In genomic region chr11:35504051-35504450, GRCm38 (mm10) we compare ENCODE assay signal across 16 mouse cellular contexts.
"Had no signal": no experiment of that assay in that cellular context is flagged by ENCODE, and none has a peak within 500 bp of the region (broad histone marks: within the 10 kb centered on the region; RNA-seq: fewer than 3 reads in every experiment).

No protein-coding gene starts in this region.

- H3K4me3 ChIP-seq: kidney, embryonic 15.5 days; liver, embryonic 13.5 days; midbrain, embryonic 13.5 days; neural tube, embryonic 12.5 days; neural tube, embryonic 15.5 days had no signal

- ATAC-seq: midbrain, embryonic 13.5 days had no signal

- DNase-seq: kidney, adult 8-10 months; kidney, postnatal 10 days; kidney, postnatal 4 days; left cerebral cortex, postnatal 4 days; liver, embryonic 13.5 days; lung, adult 2 months; lung, postnatal 14 days; lung, postnatal 4 days; retina, postnatal 1 day; right cerebral cortex, postnatal 25 days; thymus, adult 18-20 months; thymus, postnatal 36 days had no signal

- H3K27ac ChIP-seq: kidney, embryonic 15.5 days; liver, embryonic 13.5 days; midbrain, embryonic 13.5 days; neural tube, embryonic 12.5 days; neural tube, embryonic 15.5 days had no signal

- H3K4me2 ChIP-seq: kidney, embryonic 15.5 days; liver, embryonic 13.5 days; midbrain, embryonic 13.5 days; neural tube, embryonic 12.5 days; neural tube, embryonic 15.5 days had no signal

- H3K9ac ChIP-seq: kidney, embryonic 15.5 days; liver, embryonic 13.5 days; midbrain, embryonic 13.5 days; neural tube, embryonic 12.5 days; neural tube, embryonic 15.5 days had no signal

- H3K36me3 ChIP-seq: kidney, embryonic 15.5 days; liver, embryonic 13.5 days; midbrain, embryonic 13.5 days; neural tube, embryonic 12.5 days; neural tube, embryonic 15.5 days had no signal

- H3K27me3 ChIP-seq: kidney, embryonic 15.5 days; neural tube, embryonic 12.5 days had no signal

- H3K9me3 ChIP-seq: kidney, embryonic 15.5 days; liver, embryonic 13.5 days; midbrain, embryonic 13.5 days; neural tube, embryonic 12.5 days; neural tube, embryonic 15.5 days had no signal

- H3K4me1 ChIP-seq: liver, embryonic 13.5 days had no signal
